Mouse (Mus musculus): ENCODE data around the gene P2rx4.

DNA sequence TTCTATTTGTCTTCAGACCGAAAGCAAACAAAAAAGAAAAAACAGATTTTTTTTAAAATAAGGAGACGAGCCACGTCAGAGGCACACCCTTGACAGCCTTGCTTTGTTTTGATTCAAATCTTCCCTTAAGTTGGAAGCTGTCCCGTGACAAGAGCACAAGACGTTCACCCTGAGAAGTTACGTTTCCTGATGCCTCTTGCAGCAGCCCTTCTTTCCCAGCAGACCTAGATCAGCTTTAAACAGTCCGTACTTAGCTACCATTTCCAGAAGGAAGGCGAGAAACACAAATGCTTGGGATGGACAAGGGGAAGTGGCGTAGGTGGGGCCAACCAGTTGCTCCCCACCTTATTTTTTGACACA is 8.7 kb upstream of the P2rx4 start:
- TF ChIP-seq CTCF (IDR thresholded peaks at IDR 0.05; ENCODE audit: insufficient read depth, low read length): no peak
- TF ChIP-seq POLR2A (IDR thresholded peaks at IDR 0.05; ENCODE audit: borderline replicate concordance, extremely low read depth, low read depth, low read length): no peak
